Mouse (Mus musculus): ENCODE results near the gene Akap2. TPM values are rescaled to one million over a fixed set of nuclear protein-coding genes. Genes with fewer than 3 reads are reported as not detected.

The Akap2 gene
- polyA plus RNA-seq, 1 experiment from 2014 or later = 31.3 TPM

DNA sequence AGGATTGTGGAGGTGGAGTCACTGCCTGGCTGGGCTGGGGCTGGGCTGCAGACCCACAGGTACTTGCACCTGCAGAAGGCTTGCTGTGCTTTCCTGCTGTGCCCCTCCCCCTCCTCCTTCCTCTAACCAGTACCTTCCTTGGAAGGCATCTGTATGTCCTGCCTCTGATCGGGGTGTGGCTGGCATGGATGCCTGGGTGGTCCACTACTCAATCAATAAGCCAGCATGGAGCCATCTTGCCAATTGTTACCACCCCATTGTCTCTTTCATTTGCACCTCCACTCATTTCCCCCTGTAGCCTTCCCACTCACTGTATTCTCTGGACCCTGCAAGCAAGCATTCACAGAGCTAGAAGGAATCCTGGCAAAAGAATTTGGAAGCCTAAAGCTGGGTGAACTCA lies 26.7 kb upstream of the Akap2 start:
- no peak overlapping the region for H3K4me3 ChIP-seq (ENCODE audit: low read depth, low read length)
- no peak overlapping the region for H3K9ac ChIP-seq (replicated peaks; ENCODE audit: low read depth, low read length)
- H3K4me2 ChIP-seq (replicated peaks; ENCODE audit: low read depth, low read length) = no peak overlapping the region
- H3K9me3 ChIP-seq (ENCODE audit: control insufficient read depth, low read depth, low read length) = no peaks in the 10 kb centered on the region
- ATAC-seq (ENCODE audit: insufficient number of reproducible peaks, insufficient read depth, low FRiP score, low read depth) = no peak
- no peak overlapping the region for H3K27ac ChIP-seq (ENCODE audit: low read length)
- H3K36me3 ChIP-seq (ENCODE audit: control insufficient read depth, insufficient read depth, low read length) = no peaks in the 10 kb centered on the region
- WGBS = 33% methylated on average over 1 of the region's 1 CpGs
- H3K27me3 ChIP-seq (ENCODE audit: control insufficient read depth, insufficient read depth, low read length) = no peaks in the 10 kb centered on the region
- no peaks in the 10 kb centered on the region for H3K4me1 ChIP-seq (ENCODE audit: control insufficient read depth, insufficient read depth, low read length)

GRCm38 (mm10) chr4:57694356-57695136 lies 22.9 kb upstream of the Akap2 start:
- no peaks in the 10 kb centered on the region for H3K36me3 ChIP-seq (ENCODE audit: control insufficient read depth, insufficient read depth, low read length)
- H3K27ac ChIP-seq (ENCODE audit: low read length) = no peak overlapping the region
- H3K9me3 ChIP-seq (ENCODE audit: control insufficient read depth, low read depth, low read length) = no peaks in the 10 kb centered on the region
- H3K4me1 ChIP-seq (ENCODE audit: control insufficient read depth, insufficient read depth, low read length) = no peaks in the 10 kb centered on the region
- ATAC-seq (ENCODE audit: insufficient number of reproducible peaks, insufficient read depth, low FRiP score, low read depth) = no peak
- no peaks in the 10 kb centered on the region for H3K27me3 ChIP-seq (ENCODE audit: control insufficient read depth, insufficient read depth, low read length)
- no peak overlapping the region for H3K4me2 ChIP-seq (replicated peaks; ENCODE audit: low read depth, low read length)
- no peak overlapping the region for H3K9ac ChIP-seq (replicated peaks; ENCODE audit: low read depth, low read length)
- no peak overlapping the region for H3K4me3 ChIP-seq (ENCODE audit: low read depth, low read length)
- 84% methylated on average over 5 of the region's 5 CpGs for WGBS

GRCm38 (mm10) chr4:57696955-57697354 lies 20.5 kb upstream of the Akap2 start:
- WGBS = 96% methylated on average over 11 of the region's 11 CpGs
- Histone ChIP-seq H3K36me3 (ENCODE audit: control insufficient read depth, insufficient read depth, low read length) (no peaks in the 10 kb centered on the region), H3K27ac (ENCODE audit: low read length) (no peak overlapping the region), H3K4me3 (ENCODE audit: low read depth, low read length) (no peak overlapping the region), H3K4me2 (replicated peaks; ENCODE audit: low read depth, low read length) (no peak overlapping the region), H3K27me3 (ENCODE audit: control insufficient read depth, insufficient read depth, low read length) (no peaks in the 10 kb centered on the region), H3K9ac (replicated peaks; ENCODE audit: low read depth, low read length) (no peak overlapping the region), H3K9me3 (ENCODE audit: control insufficient read depth, low read depth, low read length) (no peaks in the 10 kb centered on the region), H3K4me1 (ENCODE audit: control insufficient read depth, insufficient read depth, low read length) (no peaks in the 10 kb centered on the region)
- ATAC-seq (ENCODE audit: insufficient number of reproducible peaks, insufficient read depth, low FRiP score, low read depth) = no peak

DNA sequence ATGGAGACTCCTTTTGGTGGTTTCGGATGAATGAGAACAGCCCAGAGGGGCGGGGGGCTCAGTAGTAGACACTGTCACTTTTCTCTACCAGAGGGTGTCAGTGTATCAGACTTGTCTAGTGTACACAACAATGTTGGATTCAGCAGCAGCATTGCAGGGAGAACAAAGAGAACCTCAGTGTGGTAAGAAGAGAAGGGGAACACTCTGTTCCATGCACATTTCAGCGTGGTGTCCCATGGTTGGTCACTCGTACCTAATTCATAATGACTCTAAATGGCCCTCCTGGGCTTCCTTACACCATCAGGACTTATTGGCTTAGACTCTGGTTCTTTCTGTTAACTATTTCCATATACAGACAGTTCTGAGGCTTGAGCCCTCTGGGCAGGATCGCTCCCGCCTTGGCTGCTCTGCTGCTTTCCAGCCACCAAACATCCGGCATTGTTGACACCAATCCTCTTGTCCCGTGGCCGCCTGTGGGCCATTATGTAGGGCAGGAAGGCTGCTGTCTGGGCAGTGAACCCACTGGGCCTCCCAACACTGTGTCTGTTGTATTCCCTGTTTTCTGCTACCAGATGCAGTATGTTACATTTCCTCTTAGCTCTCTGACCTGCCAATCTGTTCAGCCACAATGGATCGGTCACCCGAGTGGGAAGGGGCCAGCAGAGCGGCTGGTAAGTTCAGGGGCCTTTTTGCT lies 19.4 kb upstream of the Akap2 start:
- Histone ChIP-seq H3K27ac (ENCODE audit: low read length) (no peak overlapping the region), H3K9ac (replicated peaks; ENCODE audit: low read depth, low read length) (no peak overlapping the region), H3K9me3 (ENCODE audit: control insufficient read depth, low read depth, low read length) (no peaks in the 10 kb centered on the region), H3K4me2 (replicated peaks; ENCODE audit: low read depth, low read length) (no peak overlapping the region), H3K4me1 (ENCODE audit: control insufficient read depth, insufficient read depth, low read length) (no peaks in the 10 kb centered on the region), H3K36me3 (ENCODE audit: control insufficient read depth, insufficient read depth, low read length) (no peaks in the 10 kb centered on the region), H3K27me3 (ENCODE audit: control insufficient read depth, insufficient read depth, low read length) (no peaks in the 10 kb centered on the region), H3K4me3 (ENCODE audit: low read depth, low read length) (no peak overlapping the region)
- 79% methylated on average over 12 of the region's 12 CpGs for WGBS
- ATAC-seq (ENCODE audit: insufficient number of reproducible peaks, insufficient read depth, low FRiP score, low read depth) = no peak

- H3K4me3 ChIP-seq (ENCODE audit: low read depth, low read length) = no peak overlapping the region
- no peaks in the 10 kb centered on the region for H3K36me3 ChIP-seq (ENCODE audit: control insufficient read depth, insufficient read depth, low read length)
- H3K9me3 ChIP-seq (ENCODE audit: control insufficient read depth, low read depth, low read length) = no peaks in the 10 kb centered on the region
- H3K9ac ChIP-seq (replicated peaks; ENCODE audit: low read depth, low read length) = no peak overlapping the region
- 78% methylated on average over 5 of the region's 5 CpGs for WGBS
- no peak overlapping the region for H3K27ac ChIP-seq (ENCODE audit: low read length)
- H3K4me2 ChIP-seq (replicated peaks; ENCODE audit: low read depth, low read length) = no peak overlapping the region
- no peaks in the 10 kb centered on the region for H3K27me3 ChIP-seq (ENCODE audit: control insufficient read depth, insufficient read depth, low read length)
- ATAC-seq (ENCODE audit: insufficient number of reproducible peaks, insufficient read depth, low FRiP score, low read depth) = no peak
- H3K4me1 ChIP-seq (ENCODE audit: control insufficient read depth, insufficient read depth, low read length) = no peaks in the 10 kb centered on the region
Observed at GRCm38 (mm10) chr4:57701576-57701975, 15.9 kb upstream of the Akap2 start.

DNA sequence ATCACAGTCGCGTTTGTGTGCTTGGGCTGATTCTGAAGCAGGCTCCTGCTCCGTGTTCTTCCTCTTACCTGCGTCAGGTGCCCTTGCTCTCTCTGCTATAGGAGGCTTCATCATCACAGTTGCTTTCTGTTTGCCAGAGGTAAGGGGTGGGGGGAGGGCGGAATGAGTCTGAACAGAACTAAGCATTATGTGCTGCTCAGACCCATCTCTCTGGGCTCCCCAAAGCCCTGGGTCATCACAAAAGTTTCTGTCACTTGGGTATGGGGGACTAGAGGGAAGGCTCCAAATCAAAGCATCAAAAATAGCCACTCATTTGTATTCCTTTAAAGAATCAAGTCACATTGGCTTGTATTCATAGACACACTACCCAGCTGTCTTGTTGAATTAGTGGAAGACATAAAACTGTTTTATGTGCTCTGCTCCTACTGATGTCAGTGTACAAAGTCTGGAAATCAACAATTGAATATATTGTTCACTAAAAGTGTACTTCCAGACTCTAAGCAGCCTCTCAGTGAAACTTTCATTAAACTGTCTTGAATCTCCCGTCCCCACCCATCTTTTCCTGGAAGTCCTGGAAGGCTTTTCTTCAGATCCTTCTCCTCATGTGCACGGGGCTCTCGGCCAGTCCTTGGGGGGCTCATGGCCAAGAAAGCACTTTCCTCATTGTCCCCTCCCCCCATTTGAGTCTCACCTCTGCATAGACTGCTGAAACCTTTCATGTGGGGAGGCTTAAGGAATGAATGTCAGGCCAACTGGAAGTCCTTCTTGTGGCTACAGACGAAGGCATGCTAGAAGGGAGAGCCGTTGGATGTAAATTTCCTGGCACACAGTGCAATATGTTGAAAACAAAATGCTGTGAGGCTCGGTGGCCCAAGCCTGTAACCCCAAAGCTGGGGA lies 13.6 kb upstream of the Akap2 start:
- no peak overlapping the region for H3K9ac ChIP-seq (replicated peaks; ENCODE audit: low read depth, low read length)
- 72% methylated on average over 11 of the region's 11 CpGs for WGBS
- H3K27me3 ChIP-seq (ENCODE audit: control insufficient read depth, insufficient read depth, low read length) = no peaks in the 10 kb centered on the region
- no peaks in the 10 kb centered on the region for H3K36me3 ChIP-seq (ENCODE audit: control insufficient read depth, insufficient read depth, low read length)
- H3K4me3 ChIP-seq (ENCODE audit: low read depth, low read length) = no peak overlapping the region
- no peak overlapping the region for H3K4me2 ChIP-seq (replicated peaks; ENCODE audit: low read depth, low read length)
- no peak for ATAC-seq (ENCODE audit: insufficient number of reproducible peaks, insufficient read depth, low FRiP score, low read depth)
- no peak overlapping the region for H3K27ac ChIP-seq (ENCODE audit: low read length)
- H3K9me3 ChIP-seq (ENCODE audit: control insufficient read depth, low read depth, low read length) = no peaks in the 10 kb centered on the region
- no peaks in the 10 kb centered on the region for H3K4me1 ChIP-seq (ENCODE audit: control insufficient read depth, insufficient read depth, low read length)

- WGBS = 89% methylated on average over 7 of the region's 7 CpGs
- H3K27ac ChIP-seq (ENCODE audit: low read length) = no peak overlapping the region
- H3K9me3 ChIP-seq (ENCODE audit: control insufficient read depth, low read depth, low read length) = no peaks in the 10 kb centered on the region
- H3K4me2 ChIP-seq (replicated peaks; ENCODE audit: low read depth, low read length) = no peak overlapping the region
- H3K4me3 ChIP-seq (ENCODE audit: low read depth, low read length) = no peak overlapping the region
- no peak overlapping the region for H3K9ac ChIP-seq (replicated peaks; ENCODE audit: low read depth, low read length)
- no peaks in the 10 kb centered on the region for H3K36me3 ChIP-seq (ENCODE audit: control insufficient read depth, insufficient read depth, low read length)
- no peaks in the 10 kb centered on the region for H3K4me1 ChIP-seq (ENCODE audit: control insufficient read depth, insufficient read depth, low read length)
- no peaks in the 10 kb centered on the region for H3K27me3 ChIP-seq (ENCODE audit: control insufficient read depth, insufficient read depth, low read length)
- ATAC-seq (ENCODE audit: insufficient number of reproducible peaks, insufficient read depth, low FRiP score, low read depth) = no peak
Observed at GRCm38 (mm10) chr4:57704575-57704974, 12.9 kb upstream of the Akap2 start.

- no peak for ATAC-seq (ENCODE audit: insufficient number of reproducible peaks, insufficient read depth, low FRiP score, low read depth)
- no peaks in the 10 kb centered on the region for H3K9me3 ChIP-seq (ENCODE audit: control insufficient read depth, low read depth, low read length)
- H3K9ac ChIP-seq (replicated peaks; ENCODE audit: low read depth, low read length) = no peak overlapping the region
- no peaks in the 10 kb centered on the region for H3K27me3 ChIP-seq (ENCODE audit: control insufficient read depth, insufficient read depth, low read length)
- H3K4me3 ChIP-seq (ENCODE audit: low read depth, low read length) = no peak overlapping the region
- H3K27ac ChIP-seq (ENCODE audit: low read length) = no peak overlapping the region
- no peak overlapping the region for H3K4me2 ChIP-seq (replicated peaks; ENCODE audit: low read depth, low read length)
- no peaks in the 10 kb centered on the region for H3K36me3 ChIP-seq (ENCODE audit: control insufficient read depth, insufficient read depth, low read length)
- 0 out of 2 replicates have a peak, but pooled peaks cover 2% of the 10 kb centered on the region for H3K4me1 ChIP-seq (ENCODE audit: control insufficient read depth, insufficient read depth, low read length)
Observed at GRCm38 (mm10) chr4:57715849-57716248, 1.6 kb upstream of the Akap2 start.
